Mouse (Mus musculus): ENCODE data around the gene Cpa3. TPM values are rescaled to one million over a fixed set of nuclear protein-coding genes. Genes with fewer than 3 reads are reported as not detected.

Cpa3 gene
- 1.8 TPM in 1 of 2 replicates, not detected in the other for polyA plus RNA-seq (2015; fragmentation: Nextera tagmentation; extraction: Ambion mirVana)

GRCm38 (mm10) chr3:20242050-20242449, at the start of gene Cpa3:
TSS of gene Cpa3 (minus strand) at chr3:20242181.
- no peak for ATAC-seq

DNA sequence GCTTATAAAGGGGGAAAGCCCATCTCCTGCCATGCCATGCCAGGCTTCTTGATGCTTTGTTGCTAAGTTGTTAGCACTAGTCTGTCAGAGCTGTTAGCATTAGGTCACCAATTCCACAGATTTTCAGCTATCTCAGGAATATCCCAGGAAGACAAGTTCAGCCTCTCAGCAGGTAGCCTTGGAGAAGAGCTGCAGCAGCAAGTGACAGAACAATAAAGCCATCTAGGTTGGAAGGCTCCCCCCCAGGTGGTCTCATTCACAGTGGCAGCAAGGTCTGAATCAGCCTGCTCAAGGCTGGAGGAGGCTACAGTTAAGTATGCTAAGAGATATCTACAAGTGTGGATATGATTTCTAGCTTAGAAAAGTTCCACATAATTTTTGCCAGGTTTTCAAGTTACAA, 49.4 kb upstream of the Cpa3 start:
- Histone ChIP-seq H3K9me3 (ENCODE audit: control insufficient read depth, low read length) (no peaks in the 10 kb centered on the region), H3K9ac (ENCODE audit: low read depth, low read length) (no peak overlapping the region), H3K4me2 (ENCODE audit: low read length) (no peak overlapping the region), H3K4me1 (ENCODE audit: control insufficient read depth, insufficient read depth, low read depth, low read length) (no peaks in the 10 kb centered on the region), H3K27ac (ENCODE audit: low read depth, low read length) (no peak overlapping the region), H3K4me3 (ENCODE audit: low read length) (no peak overlapping the region), H3K36me3 (ENCODE audit: control insufficient read depth, insufficient read depth, low read length) (no peaks in the 10 kb centered on the region), H3K27me3 (replicated peaks; ENCODE audit: control insufficient read depth, insufficient read depth, low read length) (no peaks in the 10 kb centered on the region)
- no peak for ATAC-seq

More at GRCm38 (mm10) chr3:20242050-20242449, at the start of gene Cpa3:
- 81% methylated on average over 3 of the region's 3 CpGs for WGBS
- Histone ChIP-seq H3K27ac (ENCODE audit: low read depth, low read length) (no peak within 1 kb of the TSS), H3K9ac (ENCODE audit: low read depth, low read length) (no peak within 1 kb of the TSS), H3K4me2 (ENCODE audit: low read length) (no peak within 1 kb of the TSS), H3K4me1 (ENCODE audit: control insufficient read depth, insufficient read depth, low read depth, low read length) (no peaks in the 10 kb centered on the region), H3K4me3 (ENCODE audit: low read length) (no peak within 1 kb of the TSS), H3K36me3 (ENCODE audit: control insufficient read depth, insufficient read depth, low read length) (no peaks in the 10 kb centered on the region), H3K9me3 (ENCODE audit: control insufficient read depth, low read length) (no peaks in the 10 kb centered on the region), H3K27me3 (replicated peaks; ENCODE audit: control insufficient read depth, insufficient read depth, low read length) (no peaks in the 10 kb centered on the region)

DNA sequence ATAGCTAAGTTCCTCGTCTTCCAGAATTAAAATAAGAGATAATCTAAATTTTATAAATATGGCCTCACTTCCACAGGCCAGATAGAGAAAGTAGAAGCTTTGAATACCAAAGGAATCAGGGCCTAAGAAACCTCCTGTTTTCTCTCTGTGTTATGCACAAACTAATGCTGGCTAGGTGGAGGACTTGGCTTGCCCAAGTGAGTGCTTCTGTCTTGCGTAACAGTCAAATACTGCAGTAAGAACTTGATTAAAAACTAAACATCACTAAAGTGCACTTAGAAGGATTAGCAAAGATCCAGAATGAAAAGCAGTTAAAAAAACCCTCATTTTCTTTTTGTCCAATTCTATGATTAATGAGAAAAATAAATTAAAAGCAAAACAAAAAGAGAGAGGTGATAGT, 46.8 kb upstream of the Cpa3 start:
- Histone ChIP-seq H3K9ac (ENCODE audit: low read depth, low read length) (no peak overlapping the region), H3K36me3 (ENCODE audit: control insufficient read depth, insufficient read depth, low read length) (no peaks in the 10 kb centered on the region), H3K4me3 (ENCODE audit: low read length) (no peak overlapping the region), H3K27me3 (replicated peaks; ENCODE audit: control insufficient read depth, insufficient read depth, low read length) (no peaks in the 10 kb centered on the region), H3K27ac (ENCODE audit: low read depth, low read length) (no peak overlapping the region), H3K4me1 (ENCODE audit: control insufficient read depth, insufficient read depth, low read depth, low read length) (no peaks in the 10 kb centered on the region), H3K9me3 (ENCODE audit: control insufficient read depth, low read length) (no peaks in the 10 kb centered on the region), H3K4me2 (ENCODE audit: low read length) (no peak overlapping the region)
- no peak for ATAC-seq
- 93% methylated on average over 2 of the region's 2 CpGs for WGBS

DNA sequence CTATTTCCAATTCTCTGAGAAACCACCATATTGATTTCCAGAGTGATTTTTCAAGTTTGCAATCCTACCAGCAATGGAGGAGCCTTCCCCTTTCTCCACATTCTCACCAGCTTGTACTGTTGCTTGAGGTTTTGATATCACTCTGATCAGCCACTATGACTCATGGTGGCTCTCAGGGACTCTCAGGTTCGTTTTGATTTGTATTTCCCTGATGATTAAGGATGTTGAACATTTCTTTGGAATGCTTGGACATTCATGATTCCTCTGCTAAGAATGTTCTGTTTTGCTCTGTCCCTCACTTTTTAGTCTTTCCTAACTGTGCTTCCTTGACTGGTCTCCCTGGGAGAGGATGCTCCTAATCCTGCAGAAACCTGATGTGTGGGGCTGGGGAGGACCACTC, 39.8 kb upstream of the Cpa3 start:
- Histone ChIP-seq H3K27me3 (replicated peaks; ENCODE audit: control insufficient read depth, insufficient read depth, low read length) (no peaks in the 10 kb centered on the region), H3K4me3 (ENCODE audit: low read length) (no peak overlapping the region), H3K27ac (ENCODE audit: low read depth, low read length) (no peak overlapping the region), H3K36me3 (ENCODE audit: control insufficient read depth, insufficient read depth, low read length) (no peaks in the 10 kb centered on the region), H3K9ac (ENCODE audit: low read depth, low read length) (no peak overlapping the region), H3K9me3 (ENCODE audit: control insufficient read depth, low read length) (no peaks in the 10 kb centered on the region), H3K4me2 (ENCODE audit: low read length) (no peak overlapping the region), H3K4me1 (ENCODE audit: control insufficient read depth, insufficient read depth, low read depth, low read length) (no peaks in the 10 kb centered on the region)
- WGBS, result 61% methylated on average over 1 of the region's 1 CpGs
- no peak for ATAC-seq

DNA sequence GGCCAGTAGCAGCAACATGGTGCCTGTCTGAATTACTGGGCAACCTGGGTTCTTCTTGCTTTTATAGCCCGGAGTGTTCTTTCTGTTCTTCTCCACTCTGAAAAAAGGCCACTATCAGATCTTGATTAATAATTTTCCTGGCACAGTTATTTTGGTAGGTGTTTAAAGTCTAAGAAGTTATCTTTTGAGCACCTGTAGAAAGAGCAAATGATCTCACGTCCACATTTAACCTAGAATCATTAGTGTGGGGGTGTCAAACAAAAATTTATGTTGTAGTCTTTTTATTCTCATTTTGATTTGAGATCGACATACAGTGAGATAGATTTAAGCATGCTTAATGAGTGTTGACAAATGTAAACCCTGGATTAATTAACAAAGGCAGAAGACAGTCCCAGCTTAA, 33.7 kb upstream of the Cpa3 start, which contains the start of gene Cpb1:
Gene Cpb1, minus strand, starts transcription at position 101 of the 400 bp plus-strand sequence.
- ATAC-seq, result no peak
- Histone ChIP-seq H3K36me3 (ENCODE audit: control insufficient read depth, insufficient read depth, low read length) (no peaks in the 10 kb centered on the region), H3K9ac (ENCODE audit: low read depth, low read length) (no peak within 1 kb of the TSS), H3K27ac (ENCODE audit: low read depth, low read length) (no peak within 1 kb of the TSS), H3K4me3 (ENCODE audit: low read length) (no peak within 1 kb of the TSS), H3K4me2 (ENCODE audit: low read length) (no peak within 1 kb of the TSS), H3K9me3 (ENCODE audit: control insufficient read depth, low read length) (no peaks in the 10 kb centered on the region), H3K4me1 (ENCODE audit: control insufficient read depth, insufficient read depth, low read depth, low read length) (no peaks in the 10 kb centered on the region), H3K27me3 (replicated peaks; ENCODE audit: control insufficient read depth, insufficient read depth, low read length) (no peaks in the 10 kb centered on the region)
- WGBS, result 85% methylated on average over 3 of the region's 3 CpGs

- no peaks in the 10 kb centered on the region for H3K4me1 ChIP-seq (ENCODE audit: control insufficient read depth, insufficient read depth, low read depth, low read length)
- no peaks in the 10 kb centered on the region for H3K27me3 ChIP-seq (replicated peaks; ENCODE audit: control insufficient read depth, insufficient read depth, low read length)
- H3K9me3 ChIP-seq (ENCODE audit: control insufficient read depth, low read length), result no peaks in the 10 kb centered on the region
- no peak for ATAC-seq
- no peak overlapping the region for H3K27ac ChIP-seq (ENCODE audit: low read depth, low read length)
- H3K9ac ChIP-seq (ENCODE audit: low read depth, low read length), result no peak overlapping the region
- 50% methylated on average over 9 of the region's 9 CpGs for WGBS
- no peak overlapping the region for H3K4me3 ChIP-seq (ENCODE audit: low read length)
- no peak overlapping the region for H3K4me2 ChIP-seq (ENCODE audit: low read length)
- no peaks in the 10 kb centered on the region for H3K36me3 ChIP-seq (ENCODE audit: control insufficient read depth, insufficient read depth, low read length)
Observed at GRCm38 (mm10) chr3:20254566-20255479, 12.8 kb upstream of the Cpa3 start.

DNA sequence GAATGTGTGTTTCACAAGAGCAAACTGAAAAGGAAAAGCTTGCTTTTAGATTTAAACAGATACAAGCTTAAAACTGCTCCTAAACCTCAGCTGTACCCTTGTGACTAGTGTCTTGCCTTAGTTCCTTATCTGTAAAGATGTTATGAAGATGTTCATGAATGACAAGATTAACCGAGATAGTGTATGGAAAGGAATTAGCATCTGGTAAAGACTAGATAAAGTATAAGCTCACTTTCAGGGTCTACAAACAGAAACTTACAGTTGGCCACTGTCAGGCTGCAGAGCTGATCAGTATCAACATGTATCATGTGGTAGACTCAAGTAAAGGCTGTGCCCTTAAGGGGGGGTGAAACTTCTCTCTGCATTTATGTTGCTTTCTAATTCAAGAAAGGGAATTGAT, 1.9 kb upstream of the Cpa3 start:
- Histone ChIP-seq H3K4me1 (ENCODE audit: control insufficient read depth, insufficient read depth, low read depth, low read length) (no peaks in the 10 kb centered on the region), H3K9me3 (ENCODE audit: control insufficient read depth, low read length) (no peaks in the 10 kb centered on the region), H3K27me3 (replicated peaks; ENCODE audit: control insufficient read depth, insufficient read depth, low read length) (no peaks in the 10 kb centered on the region), H3K9ac (ENCODE audit: low read depth, low read length) (no peak overlapping the region), H3K36me3 (ENCODE audit: control insufficient read depth, insufficient read depth, low read length) (no peaks in the 10 kb centered on the region), H3K4me2 (ENCODE audit: low read length) (no peak overlapping the region), H3K27ac (ENCODE audit: low read depth, low read length) (no peak overlapping the region), H3K4me3 (ENCODE audit: low read length) (no peak overlapping the region)
- no peak for ATAC-seq
- 88% methylated on average over 1 of the region's 1 CpGs for WGBS

DNA sequence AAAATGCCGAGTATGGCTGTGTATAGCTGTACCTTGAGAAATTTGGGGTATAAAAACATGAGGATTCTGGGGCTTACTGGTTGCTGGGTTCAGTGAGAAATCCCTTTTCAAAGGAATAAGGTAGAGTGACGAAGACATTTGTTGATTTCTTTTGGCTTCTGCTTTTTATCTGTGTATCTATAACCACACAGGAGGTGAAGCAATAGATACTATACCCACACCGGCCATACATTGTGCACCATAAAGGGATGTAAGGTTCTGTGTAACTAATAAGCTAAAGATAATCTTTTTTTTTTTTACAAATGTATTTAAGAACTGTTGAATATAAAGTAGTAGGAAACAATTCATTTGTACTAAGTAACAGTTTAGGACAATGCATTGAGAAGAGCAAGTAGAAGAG, 2.2 kb downstream of the Cpa3 start:
- Histone ChIP-seq H3K4me1 (ENCODE audit: control insufficient read depth, insufficient read depth, low read depth, low read length) (no peaks in the 10 kb centered on the region), H3K9me3 (ENCODE audit: control insufficient read depth, low read length) (no peaks in the 10 kb centered on the region), H3K27ac (ENCODE audit: low read depth, low read length) (no peak overlapping the region), H3K27me3 (replicated peaks; ENCODE audit: control insufficient read depth, insufficient read depth, low read length) (no peaks in the 10 kb centered on the region), H3K4me3 (ENCODE audit: low read length) (no peak overlapping the region), H3K36me3 (ENCODE audit: control insufficient read depth, insufficient read depth, low read length) (no peaks in the 10 kb centered on the region), H3K4me2 (ENCODE audit: low read length) (no peak overlapping the region), H3K9ac (ENCODE audit: low read depth, low read length) (no peak overlapping the region)
- 91% methylated on average over 3 of the region's 3 CpGs for WGBS
- ATAC-seq, result no peak

GRCm38 (mm10) chr3:20236965-20237364, 5.0 kb downstream of the Cpa3 start:
- no peak for ATAC-seq
- Histone ChIP-seq H3K4me2 (ENCODE audit: low read length) (no peak overlapping the region), H3K4me3 (ENCODE audit: low read length) (no peak overlapping the region), H3K9me3 (ENCODE audit: control insufficient read depth, low read length) (no peaks in the 10 kb centered on the region), H3K27me3 (replicated peaks; ENCODE audit: control insufficient read depth, insufficient read depth, low read length) (no peaks in the 10 kb centered on the region), H3K27ac (ENCODE audit: low read depth, low read length) (no peak overlapping the region), H3K9ac (ENCODE audit: low read depth, low read length) (no peak overlapping the region), H3K4me1 (ENCODE audit: control insufficient read depth, insufficient read depth, low read depth, low read length) (no peaks in the 10 kb centered on the region), H3K36me3 (ENCODE audit: control insufficient read depth, insufficient read depth, low read length) (no peaks in the 10 kb centered on the region)
- WGBS, result 94% methylated on average over 1 of the region's 1 CpGs

All from hindbrain, embryonic 16.5 days (tissue).